Mouse (Mus musculus) myocyte (in vitro differentiated cells): ENCODE measurements around the gene Gpr4.

ENCODE experiments used
- CEBPB ChIP-seq: IDR thresholded peaks from 2 replicates; pipeline ENCODE4 v1.6.1; 2011; ENCODE audit warnings: mild to moderate bottlenecking, moderate library complexity; ENCODE audit not compliant: poor library complexity, insufficient read depth, severe bottlenecking
- E2F4 ChIP-seq: IDR thresholded peaks from one replicate; pipeline ENCODE4 v1.6.1; 2011; ENCODE audit warnings: mild to moderate bottlenecking, control low read depth, moderate library complexity; ENCODE audit not compliant: insufficient read depth
- MAX ChIP-seq: IDR thresholded peaks from one replicate; pipeline ENCODE4 v1.6.1; 2011; ENCODE audit warnings: low read depth, mild to moderate bottlenecking, control low read depth
- MYOD1 ChIP-seq, 3 experiments: IDR thresholded peaks; one replicate each; pipeline ENCODE4 v1.6.1; 2011; ENCODE audit warnings: control low read depth in 2 of 3, low read depth in 2 of 3, mild to moderate bottlenecking in 2 of 3, moderate library complexity in 1 of 3; ENCODE audit not compliant: insufficient read length in 2 of 3, control insufficient read depth in 1 of 3
- POLR2A ChIP-seq: IDR thresholded peaks from one replicate; pipeline ENCODE4 v1.6.1; 2011; ENCODE audit warnings: low read depth, mild to moderate bottlenecking, control low read depth, moderate library complexity; ENCODE audit not compliant: insufficient read length
- POLR2AphosphoS2 ChIP-seq: IDR thresholded peaks from one replicate; pipeline ENCODE4 v1.6.1; 2011; ENCODE audit warnings: low read depth, control low read depth; ENCODE audit not compliant: insufficient read length
- REST ChIP-seq: IDR thresholded peaks from one replicate; pipeline ENCODE4 v1.6.1; 2011; ENCODE audit warnings: mild to moderate bottlenecking, control low read depth, moderate library complexity; ENCODE audit not compliant: insufficient read depth, insufficient read length
- TCF12 ChIP-seq: IDR thresholded peaks from one replicate; pipeline ENCODE4 v1.6.1; 2011; ENCODE audit warnings: mild to moderate bottlenecking, control low read depth; ENCODE audit not compliant: poor library complexity, insufficient read depth, severe bottlenecking
- USF1 ChIP-seq: IDR thresholded peaks from one replicate; pipeline ENCODE4 v1.6.1; 2011; ENCODE audit warnings: low read depth, mild to moderate bottlenecking, control low read depth, moderate library complexity

DNA sequence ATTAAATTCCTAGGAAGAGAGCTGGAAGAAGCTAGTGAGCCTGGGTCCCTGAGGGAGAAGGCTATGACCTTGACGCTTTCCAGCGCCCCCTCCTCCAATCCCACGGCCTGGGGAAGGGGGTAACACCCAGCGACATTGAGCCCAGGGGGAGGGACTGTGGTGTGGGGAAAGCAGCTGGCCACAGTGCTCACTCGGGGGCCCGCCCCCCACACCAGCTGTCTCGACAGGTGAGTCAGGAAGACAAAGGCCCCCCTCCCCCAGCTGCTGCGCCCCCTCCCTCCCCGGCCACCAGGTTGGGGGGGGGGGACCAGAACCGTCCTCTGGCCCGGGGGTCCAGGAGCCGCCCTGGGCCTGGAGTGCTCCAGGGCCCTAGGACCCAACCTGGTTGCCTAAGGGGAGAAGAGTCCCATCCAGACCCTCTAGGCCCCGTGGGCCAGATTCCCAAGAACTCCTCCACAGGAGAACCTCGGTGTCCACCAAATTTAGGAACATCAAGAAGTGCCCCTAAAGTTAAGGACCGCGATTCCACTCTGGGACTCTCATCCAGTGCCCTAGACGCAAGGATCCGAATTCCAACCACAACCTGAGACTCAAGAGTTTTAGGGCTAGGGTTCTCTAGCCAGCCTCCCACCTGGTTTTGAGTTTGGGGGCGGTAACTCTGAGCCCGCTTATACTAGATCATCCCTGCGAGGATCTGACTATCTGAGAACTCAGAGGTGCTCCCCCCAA is 58.3 kb downstream of the Gpr4 start:
- peak; percentile 89 for TF ChIP-seq TCF12
- TF ChIP-seq POLR2A: peak; percentile 22
- TF ChIP-seq USF1: no peak
- TF ChIP-seq REST: no peak
- peak in 2 of 3 experiments; percentile 93 to 96 for TF ChIP-seq MYOD1 (IDR thresholded peaks at IDR 0.05; ENCODE audit: control insufficient read depth in 1 of 3, insufficient read length in 2 of 3, low read depth in 2 of 3)
- TF ChIP-seq MAX: no peak
- no peak for TF ChIP-seq E2F4
- TF ChIP-seq CEBPB: no peak
- TF ChIP-seq POLR2AphosphoS2: peak; percentile 53
